Mouse (Mus musculus) frontal cortex, postnatal 25 days (tissue): ENCODE measurements around the gene Traf3ip3.

Source experiments
- DNase-seq, 2 experiments: peaks; one replicate each; pipeline ENCODE4 v3.0.0; 2022; ENCODE audit warnings: low spot score in 2 of 2

Gene Traf3ip3

GRCm38 (mm10) chr1:193125835-193126234 is 75.7 kb downstream of the Traf3ip3 start:
- no peak for DNase-seq
